Mouse (Mus musculus) kidney, adult 2 months (tissue): ENCODE results near the gene Tsga13. TPM values are rescaled to one million over a fixed set of nuclear protein-coding genes. Genes with fewer than 3 reads are reported as not detected.

Source experiments
- DNase-seq: peaks from one replicate; pipeline ENCODE4 v3.0.0; 2021
- H3K27ac ChIP-seq: fragments of 200-500 bp; 2 replicates; pipeline ENCODE4 v1.5.1; 2012; ENCODE audit warnings: low read depth, low read length, control low read depth, inconsistent platforms; ENCODE audit not compliant: insufficient read depth
- H3K27me3 ChIP-seq: fragments of 200-500 bp; replicated peaks from 2 replicates; pipeline ENCODE4 v1.6.1; 2012; ENCODE audit warnings: mild to moderate bottlenecking, moderate library complexity, low read length, inconsistent platforms; ENCODE audit not compliant: control insufficient read depth, insufficient read depth
- H3K36me3 ChIP-seq: fragments of 200-500 bp; 2 replicates; pipeline ENCODE4 v1.6.1; 2012; ENCODE audit warnings: mild to moderate bottlenecking, moderate library complexity, low read length, inconsistent platforms; ENCODE audit not compliant: control insufficient read depth, insufficient read depth
- H3K4me1 ChIP-seq: fragments of 200-500 bp; 2 replicates; pipeline ENCODE4 v1.6.1; 2011; ENCODE audit warnings: low read length; ENCODE audit not compliant: control insufficient read depth, insufficient read depth
- H3K4me3 ChIP-seq: fragments of 200-500 bp; 2 replicates; pipeline ENCODE4 v1.5.1; 2011; ENCODE audit warnings: mild to moderate bottlenecking, low read depth, low read length, control low read depth; ENCODE audit not compliant: insufficient read depth
- CTCF ChIP-seq: fragments of 200-500 bp; conservative IDR thresholded peaks from 2 replicates; pipeline ENCODE4 v1.5.1; 2011; ENCODE audit warnings: low read depth, mild to moderate bottlenecking, control low read depth, low read length, moderate library complexity, mixed read lengths; ENCODE audit not compliant: insufficient read depth, insufficient read length
- POLR2A ChIP-seq: fragments of 200-500 bp; IDR thresholded peaks from one replicate; pipeline ENCODE4 v1.6.1; 2011; ENCODE audit warnings: low read depth, low read length, control low read depth
- WGBS: fragments of 180-500 bp; shearing (Covaris S2); methylation state at CpG from one replicate; pipeline ENCODE4 v1.1.7; 2018; 5-methylcytosine and 5-hydroxymethylcytosine counted together
- polyA plus RNA-seq: library from polyadenylated mRNA; depleted of rRNA; stranded (reverse); fragments of >200 nt; gene quantifications from 2 replicates; pipeline ENCODE4 v1.2.3, GENCODE M21; 2012; rRNA removed

The Tsga13 gene
- polyA plus RNA-seq, 1 experiment: not detected

DNA sequence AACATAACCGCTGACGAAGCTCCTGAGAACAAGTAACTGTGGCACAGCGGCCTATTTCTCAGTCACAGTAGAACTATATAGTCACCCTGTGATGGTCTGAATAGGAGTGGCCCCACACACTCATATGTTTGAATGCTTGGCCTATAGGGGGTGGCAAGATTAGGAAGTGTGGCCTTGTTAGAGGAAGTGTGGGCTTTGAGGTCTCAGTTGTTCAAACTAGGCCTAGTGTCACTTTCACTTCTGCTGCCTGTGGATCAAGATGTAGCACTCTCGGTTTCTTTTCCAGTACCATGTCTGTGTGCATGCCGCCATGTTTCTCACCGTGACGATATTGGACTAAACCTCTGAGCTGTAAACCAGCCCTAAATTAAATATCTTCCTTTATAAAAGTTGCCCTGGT is 59.4 kb downstream of the Tsga13 start:
- Histone ChIP-seq H3K27ac (no peak overlapping the region), H3K4me3 (no peak overlapping the region), H3K4me1 (no peaks in the 10 kb centered on the region), H3K27me3 (no peaks in the 10 kb centered on the region), H3K36me3 (no peaks in the 10 kb centered on the region)
- DNase-seq: no peak
- WGBS: 97% methylated on average over 7 of the region's 7 CpGs
- TF ChIP-seq POLR2A (no peak), CTCF (no peak)

DNA sequence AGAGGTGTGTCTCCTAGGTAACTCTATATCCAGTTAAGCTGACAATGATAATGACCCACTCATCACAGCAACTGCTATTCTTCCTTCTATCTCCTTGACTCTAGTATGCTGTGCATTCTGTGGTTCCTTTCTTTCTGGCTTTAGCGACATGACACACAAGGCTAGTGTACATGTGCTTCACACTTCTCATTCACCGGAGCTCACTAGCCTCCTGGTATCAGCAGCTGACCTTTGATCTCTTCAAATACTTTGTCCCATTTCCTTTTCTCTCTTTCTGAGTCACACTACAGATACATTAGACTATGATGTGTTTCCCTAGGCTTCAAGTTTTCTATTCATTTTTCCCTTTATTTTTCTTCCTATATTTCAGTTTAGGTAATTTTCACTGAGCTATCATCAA is 60.2 kb downstream of the Tsga13 start:
- Histone ChIP-seq H3K27me3 (no peaks in the 10 kb centered on the region), H3K27ac (no peak overlapping the region), H3K4me3 (no peak overlapping the region), H3K36me3 (no peaks in the 10 kb centered on the region), H3K4me1 (no peaks in the 10 kb centered on the region)
- TF ChIP-seq POLR2A (no peak), CTCF (no peak)
- 73% methylated on average over 2 of the region's 2 CpGs for WGBS
- DNase-seq: no peak

DNA sequence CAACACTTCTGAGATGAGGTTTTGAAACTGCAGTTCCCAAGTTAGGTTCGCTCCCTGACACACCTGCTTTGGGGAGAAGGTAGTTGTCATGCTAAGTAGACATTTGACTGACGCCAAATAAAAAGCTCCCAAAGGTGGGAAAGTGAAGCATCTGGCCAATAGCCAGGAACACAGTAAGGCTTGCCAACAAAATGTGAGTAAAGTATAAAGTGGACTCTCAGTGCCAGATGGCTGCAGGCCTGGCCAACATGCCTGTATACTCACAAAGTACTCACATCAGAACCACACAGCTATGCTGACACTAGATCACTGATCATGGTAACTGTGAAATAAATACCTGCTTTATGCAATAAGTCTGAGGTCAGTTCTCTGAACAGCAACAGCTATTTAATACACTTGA is 65.6 kb downstream of the Tsga13 start:
- H3K27me3 ChIP-seq: no peaks in the 10 kb centered on the region
- no peak overlapping the region for H3K27ac ChIP-seq
- H3K4me3 ChIP-seq: no peak overlapping the region
- peak; percentile 2 for DNase-seq
- 69% methylated on average over 2 of the region's 2 CpGs for WGBS
- no peak for TF ChIP-seq POLR2A
- TF ChIP-seq CTCF: no peak
- no peaks in the 10 kb centered on the region for H3K4me1 ChIP-seq
- no peaks in the 10 kb centered on the region for H3K36me3 ChIP-seq

Other genes starting within 250 kb of the Tsga13 start
- 2.6 and 2.9 TPM in 2 replicates for gene Cep41, start 221.8 kb downstream of the Tsga13 start, polyA plus RNA-seq
- 8.4 and 16.5 TPM in 2 replicates for gene Mest, start 192.0 kb downstream of the Tsga13 start, polyA plus RNA-seq
- 13.0 and 15.6 TPM in 2 replicates for gene Copg2, start 18.8 kb downstream of the Tsga13 start, polyA plus RNA-seq
- gene Klf14, start 43.5 kb upstream of the Tsga13 start, polyA plus RNA-seq: not detected in 2 replicates